Mouse (Mus musculus) mature B cell (primary cell): ENCODE measurements around the gene Tgif2.
"Not testable (repeated sequence)": the region's sequence is repeated elsewhere in the genome, so short reads cannot be mapped to it uniquely, and the experiment has no call there.

Experiments used
- in situ Hi-C: fragments of 300-500 bp; cut with MboI; formaldehyde crosslinking; loops from 2 replicates; pipeline ENCODE4 v1.14.3; 2019

Tgif2 gene

GRCm38 (mm10) chr2:156843331-156843730 lies 3.5 kb downstream of the Tgif2 start:
- in situ Hi-C loops: no loop called here

DNA sequence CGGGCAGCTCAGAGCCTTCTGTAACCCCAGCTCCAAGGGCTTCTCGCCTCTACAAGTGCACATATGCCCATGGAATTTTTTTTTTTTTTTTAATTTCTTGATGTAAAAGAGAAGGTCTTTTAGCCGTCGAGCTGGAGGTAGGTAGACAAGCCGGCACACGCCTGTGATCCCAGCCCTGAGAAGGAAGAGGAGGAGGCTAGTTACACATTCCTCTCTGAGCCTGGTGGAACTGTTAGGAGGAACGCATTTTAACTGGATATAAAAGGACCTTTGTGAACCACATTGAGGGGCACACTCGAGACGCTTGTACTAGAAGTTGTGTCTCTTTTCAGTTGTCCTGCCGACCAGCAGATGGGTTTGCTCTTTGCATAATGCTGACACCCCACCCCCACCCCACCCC lies 4.9 kb downstream of the Tgif2 start:
- in situ Hi-C loops: no loop called here

- in situ Hi-C loops: no loop called here
These were observed 7.8 kb downstream of the Tgif2 start for GRCm38 (mm10) chr2:156847653-156848052.

DNA sequence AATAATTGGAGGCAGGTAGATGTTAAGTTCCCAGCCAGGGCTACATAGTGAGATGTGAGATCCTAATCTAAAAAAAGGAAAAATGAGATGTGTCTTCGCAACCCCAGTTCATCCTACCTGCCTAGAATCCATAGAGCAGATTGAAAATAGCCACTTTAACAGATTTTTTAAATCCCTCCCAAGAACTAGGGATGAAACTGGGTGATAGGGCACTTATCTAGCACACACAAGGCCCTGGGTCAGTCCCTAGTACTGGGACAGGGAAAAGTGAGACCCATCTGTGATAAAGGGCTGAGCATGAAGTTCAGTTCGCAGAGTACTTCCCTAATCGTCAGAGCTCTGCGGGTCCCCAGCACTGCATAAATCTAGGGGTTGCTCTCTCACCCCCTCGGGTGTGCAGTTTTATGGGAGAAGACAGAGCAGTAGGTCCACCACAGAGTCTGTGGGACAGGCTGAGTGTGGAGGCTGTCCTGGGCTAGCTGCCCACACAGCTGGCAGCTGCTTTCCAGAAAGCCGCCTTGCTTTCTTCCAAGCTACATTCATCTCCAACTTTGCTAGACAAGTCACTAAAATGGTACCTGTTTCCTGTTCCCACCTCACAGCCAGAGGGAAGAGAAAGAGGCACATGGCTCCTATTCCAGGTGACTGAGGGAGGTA lies 8.8 kb downstream of the Tgif2 start:
- in situ Hi-C loops: no loop called here

GRCm38 (mm10) chr2:156850505-156850904 lies 10.7 kb downstream of the Tgif2 start:
- in situ Hi-C loops: no loop called here

DNA sequence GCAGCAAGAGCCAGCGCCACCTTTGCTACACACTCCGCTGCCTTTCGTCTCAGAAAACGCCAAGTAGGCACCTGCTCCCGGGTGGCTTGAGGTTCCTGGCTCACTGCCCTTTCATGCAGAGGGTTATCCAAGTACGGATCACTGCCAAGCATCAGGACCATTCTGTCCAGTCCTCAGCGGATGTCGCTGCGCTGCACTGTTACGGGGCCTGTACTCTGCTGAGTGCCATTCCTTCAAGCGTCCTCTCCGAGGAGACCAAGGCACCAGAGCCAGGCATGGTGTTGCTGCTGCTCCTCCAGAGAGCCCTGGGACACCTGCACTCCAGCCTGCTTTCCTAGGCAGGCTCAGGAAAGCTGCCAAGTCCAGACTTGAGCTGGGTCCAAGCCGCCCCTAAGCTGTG lies 13.8 kb downstream of the Tgif2 start:
- in situ Hi-C loops: not testable (repeated sequence)

- in situ Hi-C loops: not testable (repeated sequence)
These were observed 14.4 kb downstream of the Tgif2 start for GRCm38 (mm10) chr2:156853999-156854771.

DNA sequence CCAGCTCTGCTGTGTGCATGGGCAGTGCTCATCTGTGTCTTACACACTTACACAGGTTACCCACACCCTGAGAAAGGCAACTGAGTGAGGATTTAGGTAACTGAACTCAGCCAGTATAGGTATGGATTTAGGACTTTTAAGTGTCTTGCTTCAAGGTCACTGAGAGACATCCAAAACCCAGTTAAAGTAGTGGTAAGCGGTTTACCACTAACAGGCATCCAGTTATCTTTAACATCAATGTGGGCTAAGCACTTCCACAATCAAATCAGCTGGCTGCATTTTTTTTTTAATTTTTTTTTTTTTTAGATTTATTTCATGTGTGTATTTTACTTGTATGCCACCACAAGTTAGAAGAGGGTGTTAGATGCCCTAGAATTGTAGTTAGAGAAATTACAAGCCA lies 16.5 kb downstream of the Tgif2 start:
- in situ Hi-C loops: no loop called here

GRCm38 (mm10) chr2:156857385-156857791 lies 17.6 kb downstream of the Tgif2 start:
- in situ Hi-C loops: no loop called here

GRCm38 (mm10) chr2:156857835-156858234 lies 18.0 kb downstream of the Tgif2 start, which contains the start of gene 4930518I15Rik:
TSS of gene 4930518I15Rik (minus strand) at chr2:156857946.
- in situ Hi-C loops: no loop called here

DNA sequence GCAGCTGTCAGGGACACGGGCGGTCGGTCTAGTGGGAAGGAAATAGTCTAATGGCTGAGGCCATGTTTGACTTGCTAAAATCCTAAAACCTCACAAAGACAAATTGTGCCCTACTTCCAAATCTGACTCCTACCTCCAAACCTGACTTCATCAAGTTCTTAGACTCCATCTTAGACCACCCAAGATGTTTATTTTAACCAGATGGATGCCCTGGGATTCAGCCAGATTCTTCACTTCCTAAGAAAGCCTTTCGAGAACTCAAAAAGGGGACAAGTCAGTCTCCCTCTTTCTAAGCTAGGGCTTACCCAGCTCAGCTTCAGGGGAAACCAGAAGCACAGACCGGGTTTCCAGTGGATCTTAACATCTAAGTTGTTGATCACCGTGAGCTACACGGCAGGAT lies 18.9 kb downstream of the Tgif2 start:
- in situ Hi-C loops: no loop called here

- in situ Hi-C loops: no loop called here
These were observed 22.4 kb downstream of the Tgif2 start for GRCm38 (mm10) chr2:156862041-156862717.

GRCm38 (mm10) chr2:156862772-156863486 lies 23.1 kb downstream of the Tgif2 start, which contains the start of gene Rab5if:
TSS of gene Rab5if (plus strand) at chr2:156863128.
- in situ Hi-C loops: no loop called here

- in situ Hi-C loops: no loop called here
These were observed 23.8 kb downstream of the Tgif2 start for GRCm38 (mm10) chr2:156863487-156864160.

DNA sequence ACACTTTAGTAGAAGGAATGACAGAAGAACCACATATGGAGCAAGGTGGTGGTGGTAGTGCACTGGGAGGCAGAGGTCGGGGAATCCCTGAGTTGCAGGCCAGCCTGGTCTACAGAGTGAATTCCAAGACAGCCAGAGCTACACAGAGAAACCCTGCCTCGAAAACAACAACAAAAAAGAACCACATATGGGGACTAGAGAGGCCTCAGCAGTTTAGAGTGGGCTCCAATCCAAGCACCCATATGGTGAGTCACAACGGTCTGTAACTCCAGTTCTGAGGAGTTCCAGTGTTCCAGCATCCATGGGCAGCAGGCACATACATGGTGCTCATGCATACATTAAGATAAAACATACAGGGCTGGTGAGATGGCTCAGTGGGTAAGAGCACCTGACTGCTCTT lies 24.7 kb downstream of the Tgif2 start:
- in situ Hi-C loops: no loop called here

DNA sequence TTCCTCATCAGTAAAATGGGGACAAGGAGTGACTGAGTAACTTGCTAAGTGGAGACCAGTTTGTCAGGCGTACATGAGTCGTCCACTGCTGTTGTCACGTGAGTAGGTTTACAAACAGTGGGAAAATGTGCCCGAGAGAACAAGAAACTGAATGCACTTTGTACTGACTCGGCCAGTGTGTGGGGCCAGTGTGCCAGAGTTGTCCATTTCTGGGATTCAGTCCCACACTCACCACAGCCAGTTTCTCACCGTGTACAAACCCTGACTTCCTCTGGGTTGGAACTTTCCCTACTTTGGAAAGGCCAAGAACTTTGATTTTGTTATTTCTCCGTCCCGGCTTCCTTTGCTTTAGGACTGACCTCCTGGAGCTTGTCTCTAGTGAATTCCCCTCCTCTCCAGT lies 29.2 kb downstream of the Tgif2 start:
- in situ Hi-C loops: no loop called here

- in situ Hi-C loops: no loop called here
These were observed 29.7 kb downstream of the Tgif2 start for GRCm38 (mm10) chr2:156869554-156869953.

DNA sequence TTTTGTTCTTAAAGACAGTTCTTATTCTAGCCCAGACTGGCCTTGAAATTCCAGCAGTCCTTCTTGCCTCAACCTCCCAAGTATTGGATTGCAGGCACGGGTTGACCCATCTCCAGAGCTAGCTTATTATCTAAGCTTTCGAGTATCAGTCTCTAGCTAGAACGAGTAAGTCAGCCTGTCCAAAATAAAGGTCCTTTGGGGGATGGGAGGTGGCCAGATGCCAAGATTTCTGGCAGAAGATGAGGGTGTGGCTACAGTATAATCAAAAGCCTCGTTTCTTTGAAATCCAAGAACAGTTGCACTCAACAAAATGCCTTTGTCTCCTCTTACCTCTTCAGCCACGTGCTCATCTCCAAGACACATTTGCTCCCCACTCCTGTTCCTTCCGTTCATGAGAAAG lies 30.7 kb downstream of the Tgif2 start:
- in situ Hi-C loops: no loop called here

DNA sequence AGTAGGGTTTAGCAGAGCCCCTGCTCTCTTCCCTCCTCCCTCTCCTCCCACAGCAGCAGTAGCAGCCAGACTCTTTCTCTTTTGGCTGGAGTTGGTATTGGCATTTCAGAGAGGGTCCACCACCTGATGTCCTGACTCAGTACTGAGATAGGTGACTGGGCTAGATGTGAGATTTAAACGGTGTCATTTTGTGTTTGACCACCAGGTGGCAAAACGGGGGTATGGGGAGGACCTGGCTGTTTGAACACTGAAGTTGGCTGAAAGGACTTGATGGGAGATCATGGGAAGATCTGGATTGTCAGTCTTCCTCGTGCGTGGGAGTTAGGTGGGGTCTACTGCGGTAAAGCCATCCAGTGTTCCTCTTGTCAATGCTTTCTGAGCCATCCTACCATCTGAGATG lies 33.8 kb downstream of the Tgif2 start:
- in situ Hi-C loops: no loop called here

- in situ Hi-C loops: no loop called here
These were observed 34.4 kb downstream of the Tgif2 start for GRCm38 (mm10) chr2:156874047-156874759.
